Mouse (Mus musculus) forebrain, postnatal 0 days (tissue): ENCODE results near the gene Arhgef9. TPM values are rescaled to one million over a fixed set of nuclear protein-coding genes. Genes with fewer than 3 reads are reported as not detected.

Source experiments
- ATAC-seq: fragments of 200-750 bp; cut with Nextera tagmentation; 2 replicates; pipeline ENCODE4 v1.8.0; 2017; ENCODE audit warnings: mild to moderate bottlenecking, moderate library complexity
- DNase-seq: peaks from one replicate; pipeline ENCODE4 v3.0.0-alpha.2; 2015
- H3K27ac ChIP-seq: fragments of 300-500 bp; sonication (generic); 2 replicates; pipeline ENCODE4 v1.5.1; 2014; ENCODE audit warnings: low read depth, mild to moderate bottlenecking, antibody characterized with exemption, low read length, moderate library complexity, mixed read lengths
- H3K27me3 ChIP-seq: fragments of 300-500 bp; sonication (generic); 2 replicates; pipeline ENCODE4 v1.6.1; 2014; ENCODE audit warnings: mild to moderate bottlenecking, low read length, mixed read lengths; ENCODE audit not compliant: insufficient read depth
- H3K36me3 ChIP-seq: fragments of 300-500 bp; sonication (generic); 2 replicates; pipeline ENCODE4 v1.6.1; 2014; ENCODE audit warnings: mild to moderate bottlenecking, moderate library complexity; ENCODE audit not compliant: insufficient read depth
- H3K4me1 ChIP-seq: fragments of 300-500 bp; sonication (generic); 2 replicates; pipeline ENCODE4 v1.6.1; 2014; ENCODE audit warnings: antibody characterized with exemption; ENCODE audit not compliant: insufficient read depth
- H3K4me2 ChIP-seq: fragments of 300-500 bp; sonication (generic); 2 replicates; pipeline ENCODE4 v1.6.1; 2014; ENCODE audit warnings: low read depth, mild to moderate bottlenecking, moderate library complexity
- H3K4me3 ChIP-seq: fragments of 300-500 bp; sonication (generic); 2 replicates; pipeline ENCODE4 v1.5.1; 2014; ENCODE audit warnings: low read depth, low read length, mixed read lengths
- H3K9ac ChIP-seq: fragments of 300-500 bp; sonication (generic); 2 replicates; pipeline ENCODE4 v1.6.1; 2014; ENCODE audit warnings: mild to moderate bottlenecking
- H3K9me3 ChIP-seq: fragments of 300-500 bp; sonication (generic); 2 replicates; pipeline ENCODE4 v1.6.1; 2016; ENCODE audit warnings: low read length
- CTCF ChIP-seq: sonication (generic); IDR thresholded peaks from 2 replicates; pipeline ENCODE4 v1.5.1; 2016; ENCODE audit warnings: antibody characterized with exemption, control low read depth, low read depth
- WGBS: fragments of 180-500 bp; shearing (Covaris S2); extraction: QIAGEN DNeasy Blood & Tissue Kit; methylation state at CpG from one replicate; pipeline ENCODE4 v1.1.7; 2014; 5-methylcytosine and 5-hydroxymethylcytosine counted together
- polyA plus RNA-seq: library from polyadenylated mRNA; unstranded; fragments of >200 nt; fragmentation: Nextera tagmentation; extraction: Ambion mirVana; gene quantifications from 2 replicates; pipeline ENCODE4 v1.2.1, GENCODE M21; 2015
- total RNA-seq: library from RNA; depleted of rRNA; stranded (reverse); fragments of >200 nt; gene quantifications from 2 replicates; pipeline ENCODE4 v1.2.3, GENCODE M21; 2014; rRNA removed

The Arhgef9 gene
- total and polyA plus RNA-seq, 2 experiments from 2014 or later: 30.5 to 71.1 TPM

- no peak overlapping the region for H3K4me3 ChIP-seq
- no peak overlapping the region for H3K4me2 ChIP-seq
- no peaks in the 10 kb centered on the region for H3K9me3 ChIP-seq
- no peaks in the 10 kb centered on the region for H3K36me3 ChIP-seq
- H3K9ac ChIP-seq: no peak overlapping the region
- no peak overlapping the region for H3K27ac ChIP-seq
- 20% methylated on average over 4 of the region's 4 CpGs for WGBS
- no peaks in the 10 kb centered on the region for H3K4me1 ChIP-seq
- DNase-seq: peak; percentile 55
- no peak for ATAC-seq
- H3K27me3 ChIP-seq: no peaks in the 10 kb centered on the region
- peak; percentile 68 for TF ChIP-seq CTCF
Observed at GRCm38 (mm10) chrX:95012033-95012432, 184.6 kb downstream of the Arhgef9 start.

Other genes starting within 250 kb of the Arhgef9 start
- gene Spin4, start 170.2 kb downstream of the Arhgef9 start, total RNA-seq: 3.7 and 4.6 TPM in 2 replicates
- gene Spin4, start 170.2 kb downstream of the Arhgef9 start, polyA plus RNA-seq: 2.4 and 2.6 TPM in 2 replicates
- gene Amer1, start 248.0 kb upstream of the Arhgef9 start, total RNA-seq: 16.8 and 18.1 TPM in 2 replicates
- 7.1 and 11.3 TPM in 2 replicates for gene Amer1, start 248.0 kb upstream of the Arhgef9 start, polyA plus RNA-seq